Mouse (Mus musculus) fat pad, adult 2 months (tissue): ENCODE data around the gene Heatr3.

Experiments used
- DNase-seq: peaks from one replicate; pipeline ENCODE4 v3.0.0-alpha.2; 2011; ENCODE audit warnings: low read depth, low spot score; ENCODE audit errors: extremely low read depth

Heatr3 gene

DNA sequence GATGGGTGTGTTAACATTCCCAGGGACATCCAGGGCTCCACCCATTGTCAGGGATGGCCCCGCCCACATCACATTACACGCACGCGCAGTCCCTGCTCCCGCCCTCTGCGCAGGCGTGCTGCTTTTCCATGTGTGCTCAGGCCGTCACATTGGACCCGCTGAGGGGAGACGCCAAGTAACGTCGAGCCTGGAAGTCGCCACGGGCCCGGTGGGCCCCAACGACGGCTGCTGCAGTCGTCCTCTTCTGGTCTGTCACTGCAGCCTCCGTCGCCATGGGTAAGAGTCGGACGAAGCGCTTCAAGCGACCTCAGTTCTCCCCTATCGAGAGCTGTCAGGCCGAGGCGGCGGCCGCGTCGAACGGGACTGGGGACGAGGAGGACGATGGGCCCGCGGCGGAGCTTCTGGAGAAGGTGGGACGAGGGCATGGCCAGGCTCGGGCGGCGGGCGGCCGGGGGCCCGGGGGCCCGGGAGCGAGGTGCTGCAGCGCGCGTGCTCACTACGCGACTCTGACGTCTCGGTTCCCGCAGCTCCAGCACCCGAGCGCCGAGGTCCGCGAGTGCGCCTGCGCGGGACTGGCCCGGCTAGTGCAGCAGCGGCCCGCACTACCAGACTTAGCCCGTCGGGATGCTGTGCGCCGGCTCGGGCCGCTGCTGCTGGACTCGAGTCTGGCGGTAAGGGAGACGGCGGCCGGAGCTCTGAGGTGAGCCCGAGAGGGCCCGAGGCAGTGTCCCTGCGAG, at the start of gene Heatr3:
TSS of gene Heatr3 (plus strand) at position 108 of the 737 bp plus-strand sequence.
- DNase-seq = no peak

DNA sequence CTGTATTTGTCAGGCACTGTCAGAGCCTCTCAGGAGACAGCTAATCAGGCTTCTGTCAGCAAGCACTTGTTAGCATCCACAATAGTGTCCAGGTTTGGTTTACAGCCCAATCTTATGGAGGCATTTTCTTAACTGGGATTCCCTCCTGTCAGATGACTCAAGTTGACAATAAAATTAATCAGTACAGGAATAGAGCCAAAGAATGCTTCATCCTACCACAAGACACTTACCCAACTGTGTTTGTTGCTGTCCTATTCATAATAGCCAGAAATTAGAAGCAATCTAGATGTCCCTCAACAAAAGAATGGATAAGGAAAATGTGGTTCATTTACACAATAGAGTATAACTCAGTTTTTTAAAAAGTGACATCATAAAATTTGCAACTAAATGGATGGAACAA, 49.6 kb upstream of the Heatr3 start:
- DNase-seq = no peak

DNA sequence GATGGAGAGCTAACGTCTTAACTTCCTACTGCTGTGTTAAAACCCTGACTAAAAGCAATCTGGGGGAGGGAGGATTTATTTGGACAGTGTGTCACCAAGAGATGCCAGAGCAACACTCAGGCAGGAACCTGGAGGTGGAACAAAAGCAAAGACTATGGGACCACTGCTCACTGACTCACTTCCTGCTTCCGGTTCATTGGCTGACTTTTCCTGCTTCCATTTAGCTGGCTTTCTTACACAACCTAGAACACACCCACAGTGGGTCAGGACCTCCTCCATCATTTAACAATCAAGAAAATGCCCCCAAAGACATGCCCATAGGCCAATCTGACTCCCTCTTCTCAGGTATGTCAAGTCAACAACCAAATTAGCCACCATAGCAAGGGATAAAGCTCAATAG, 46.0 kb upstream of the Heatr3 start:
- no peak for DNase-seq

DNA sequence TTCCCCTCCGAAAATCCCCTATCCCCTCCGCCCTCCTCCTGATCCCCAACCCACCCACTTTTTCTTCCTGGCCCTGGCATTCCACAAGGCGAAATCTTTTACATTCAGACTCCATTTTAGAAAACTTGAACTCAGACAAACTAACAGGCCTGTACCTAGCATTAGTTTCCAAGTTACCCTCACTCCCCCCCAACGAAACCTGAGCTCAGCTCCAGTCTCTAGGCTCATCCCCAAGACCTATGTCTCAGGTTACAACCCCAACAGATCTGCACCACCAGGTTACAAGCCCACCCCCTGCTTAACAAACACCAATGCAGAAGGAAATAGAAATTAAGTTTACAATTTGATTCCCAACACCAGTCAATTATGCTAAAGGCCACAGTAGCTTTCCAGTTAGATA, 44.3 kb upstream of the Heatr3 start:
- no peak for DNase-seq

DNA sequence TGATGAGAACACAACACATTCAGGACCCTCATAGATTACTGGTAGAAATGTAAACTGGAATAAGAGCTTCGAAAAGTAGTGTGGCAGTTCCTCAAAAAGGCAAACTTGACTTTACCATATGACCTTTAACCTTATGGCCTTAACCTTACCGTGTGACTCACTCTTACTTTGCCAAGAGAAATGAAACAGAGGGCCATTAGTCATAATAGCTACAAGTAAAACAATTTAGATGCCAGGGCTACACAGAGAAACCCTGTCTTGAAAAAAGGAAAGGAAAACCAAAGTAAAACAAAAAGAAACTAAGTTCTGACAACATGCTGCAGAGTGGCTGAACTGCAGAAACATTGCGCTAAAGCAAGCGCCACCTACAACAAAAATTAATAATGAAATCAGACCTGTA, 38.8 kb upstream of the Heatr3 start:
- DNase-seq = no peak

DNA sequence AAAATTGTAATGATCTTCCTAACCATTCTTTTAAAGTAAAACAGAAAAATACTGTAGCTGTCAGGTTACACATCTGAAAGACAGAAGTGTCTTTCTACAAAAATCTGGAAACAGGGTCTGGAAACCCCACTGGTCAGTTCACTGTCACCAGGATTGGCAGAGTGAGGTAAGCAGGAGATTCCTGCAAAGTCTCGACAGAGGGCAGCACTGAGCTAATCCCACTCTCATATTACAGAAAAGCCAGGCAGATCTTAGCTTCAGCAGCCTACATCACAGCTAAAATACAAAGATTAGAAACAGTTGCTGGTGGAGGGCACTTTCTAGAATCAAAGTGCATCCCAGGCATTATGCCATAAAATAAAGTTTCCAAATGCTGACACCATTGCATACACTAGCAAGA, 38.1 kb upstream of the Heatr3 start:
- DNase-seq = no peak

DNA sequence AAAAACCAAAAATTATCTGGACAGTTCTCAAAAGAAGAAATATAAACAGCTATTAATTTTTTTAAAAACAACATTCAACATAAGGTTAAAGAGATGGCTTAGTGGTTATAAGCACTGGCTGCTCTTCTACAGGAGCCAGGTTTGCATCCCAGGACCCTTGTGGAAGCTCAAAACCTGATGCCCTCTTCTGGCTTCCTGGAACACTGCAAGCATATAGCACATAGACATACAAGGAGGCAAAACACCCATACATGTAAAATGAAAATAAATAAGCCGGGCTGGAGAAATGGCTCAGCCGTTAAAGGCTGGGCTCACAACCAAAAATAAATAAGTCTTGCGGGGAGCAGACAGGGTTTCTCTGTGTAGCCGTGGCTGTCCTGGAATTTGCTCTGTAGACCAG, 28.4 kb upstream of the Heatr3 start:
- no peak for DNase-seq

DNA sequence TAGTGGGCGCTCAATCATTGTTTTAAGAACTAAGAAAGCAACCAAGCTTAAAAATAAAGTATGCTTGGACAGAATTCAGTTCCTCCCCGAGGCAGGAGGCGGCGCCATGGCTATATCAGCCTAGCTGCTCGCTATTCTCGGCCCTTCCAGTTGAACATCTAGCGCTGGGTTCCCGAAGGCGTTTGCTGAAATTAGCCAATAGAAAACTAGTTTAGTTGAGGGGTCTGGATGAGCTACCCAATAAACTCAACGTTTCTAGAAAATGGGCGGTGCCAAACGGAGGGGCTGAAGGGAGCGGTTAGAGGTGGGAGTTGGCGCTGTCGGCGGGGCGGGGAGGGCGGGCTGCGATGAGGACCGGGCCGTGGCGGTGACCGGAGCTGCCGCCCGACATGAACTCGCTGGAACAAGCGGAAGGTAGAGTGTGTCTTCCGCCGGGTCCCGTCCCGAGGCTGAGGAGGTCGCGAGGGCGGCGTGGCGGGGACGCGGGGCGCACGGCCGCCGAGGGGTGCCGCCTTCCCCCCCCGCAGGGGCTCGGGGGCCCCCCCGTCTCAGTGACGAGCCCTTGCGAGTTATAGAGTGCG, 19.1 kb upstream of the Heatr3 start, which contains the start of gene Cnep1r1:
TSS of gene Cnep1r1 (plus strand) at position 314 of the 581 bp plus-strand sequence.
- peak; percentile 76 for DNase-seq

DNA sequence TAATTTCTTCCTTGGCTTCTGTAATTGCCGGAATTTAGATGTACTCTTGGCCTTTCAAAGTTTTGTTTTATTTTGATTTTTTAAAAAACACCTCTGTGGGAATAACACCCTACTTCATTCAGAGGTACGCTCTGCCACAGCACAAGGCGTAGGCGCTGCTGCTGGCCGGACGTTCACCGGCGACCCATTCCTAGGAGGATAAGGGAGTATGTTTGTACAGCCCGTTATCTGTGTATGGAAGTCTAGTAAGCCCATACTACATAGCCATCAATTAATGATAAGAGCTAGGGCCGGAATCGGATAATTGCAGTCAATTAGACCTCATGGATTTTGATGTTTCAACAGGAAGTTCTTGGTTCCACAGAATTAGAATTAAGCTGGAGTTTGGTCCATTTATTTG, 18.6 kb upstream of the Heatr3 start:
- DNase-seq = no peak

DNA sequence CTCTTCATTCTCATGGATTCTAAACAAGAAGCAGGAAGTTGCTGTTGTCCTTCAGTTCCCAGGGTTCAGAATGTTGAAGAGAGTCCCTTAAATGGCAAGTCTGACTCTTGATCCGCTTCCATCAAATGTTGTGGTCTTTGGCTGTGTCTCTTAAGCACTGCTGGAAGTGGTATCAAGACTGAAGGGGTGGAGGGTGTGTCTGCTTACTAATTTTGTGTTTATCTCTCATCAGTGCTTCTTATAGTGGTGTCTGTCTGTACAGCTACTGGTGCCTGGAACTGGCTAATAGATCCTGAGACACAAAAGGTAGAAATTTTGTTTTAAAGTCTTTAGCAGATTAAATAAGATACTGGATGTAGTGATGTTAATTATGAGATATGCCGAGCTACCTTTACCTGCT, 12.8 kb upstream of the Heatr3 start:
- DNase-seq = no peak

DNA sequence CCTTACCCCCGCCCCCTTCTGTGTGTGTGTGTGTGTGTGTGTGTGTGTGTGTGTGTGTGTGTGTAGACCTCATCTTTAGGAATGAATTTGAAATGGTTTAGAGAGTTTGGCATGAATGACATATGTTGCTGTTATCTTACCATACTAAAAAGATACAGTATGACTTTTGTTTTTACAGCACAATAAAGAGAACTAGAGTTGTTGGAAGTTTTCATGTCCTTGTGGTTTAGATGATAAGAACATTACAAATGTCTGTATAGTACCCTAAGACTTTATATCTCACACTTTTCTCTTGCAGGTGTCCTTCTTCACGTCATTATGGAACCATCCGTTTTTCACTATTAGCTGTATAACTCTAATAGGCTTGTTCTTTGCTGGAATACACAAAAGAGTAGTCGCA, 8.3 kb upstream of the Heatr3 start:
- no peak for DNase-seq

DNA sequence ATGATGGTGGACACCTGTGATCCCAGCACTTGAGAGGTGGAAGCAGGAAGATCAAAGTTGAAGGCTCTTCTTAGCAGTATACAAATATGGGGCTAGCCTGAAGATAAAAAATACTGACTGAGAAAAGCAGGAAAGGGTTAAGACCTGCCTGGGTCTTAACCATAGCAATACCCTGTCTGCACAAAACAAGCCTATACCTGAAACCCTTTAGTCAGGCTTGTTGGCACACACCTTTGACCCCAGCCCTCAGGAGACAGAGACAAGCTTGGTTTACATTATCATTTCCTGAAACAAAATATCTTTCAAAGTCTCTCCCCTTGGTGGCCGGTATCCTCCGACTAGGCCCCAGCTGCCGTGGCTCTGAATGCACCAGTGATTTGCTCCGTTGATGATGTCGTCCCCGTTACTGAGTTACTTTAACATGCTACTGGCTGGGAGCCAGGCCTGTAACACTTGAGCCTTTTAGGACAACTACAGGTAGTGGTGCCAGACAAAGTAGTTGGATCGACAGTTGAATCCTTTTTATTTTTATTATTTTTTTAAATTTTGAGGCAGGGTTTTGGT, 6.8 kb upstream of the Heatr3 start:
- DNase-seq = no peak

DNA sequence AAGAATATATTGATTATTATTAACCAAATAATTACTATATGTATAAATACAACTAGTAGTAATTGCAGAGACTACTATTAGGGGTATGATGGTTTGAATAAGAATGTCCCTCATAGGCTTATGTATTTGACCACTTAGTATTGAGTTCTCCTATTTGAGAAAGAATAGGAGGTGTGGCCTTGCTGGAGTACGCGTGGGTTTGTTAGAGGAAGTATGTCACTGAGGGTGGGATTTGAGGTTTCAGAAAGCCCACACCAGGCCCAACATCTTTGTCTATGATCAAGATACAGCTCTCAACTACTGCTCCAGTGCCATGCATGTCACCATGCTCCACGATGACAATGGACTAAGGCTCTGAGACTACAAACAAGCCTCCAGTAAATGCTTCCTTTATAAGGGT, 1.6 kb downstream of the Heatr3 start:
- DNase-seq = no peak

DNA sequence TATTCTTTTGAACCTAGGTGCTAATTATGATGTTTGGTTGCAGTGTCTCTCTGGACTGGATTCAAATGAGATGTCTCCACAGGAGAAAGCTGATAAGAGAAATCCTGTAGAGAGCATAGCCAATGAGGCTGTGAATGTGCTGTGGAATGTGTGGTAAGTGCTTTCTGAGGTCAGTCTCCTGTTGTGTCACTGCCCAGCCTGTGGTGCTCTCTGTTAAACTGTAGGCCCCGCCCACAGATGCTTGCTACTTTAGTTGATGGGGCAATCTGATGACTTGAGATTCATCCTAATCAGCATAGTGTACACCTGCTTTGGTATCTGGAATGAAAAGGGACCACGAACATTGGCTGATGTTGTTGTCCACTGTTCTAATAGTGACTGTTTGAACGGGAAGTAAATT, 4.0 kb downstream of the Heatr3 start:
- no peak for DNase-seq

DNA sequence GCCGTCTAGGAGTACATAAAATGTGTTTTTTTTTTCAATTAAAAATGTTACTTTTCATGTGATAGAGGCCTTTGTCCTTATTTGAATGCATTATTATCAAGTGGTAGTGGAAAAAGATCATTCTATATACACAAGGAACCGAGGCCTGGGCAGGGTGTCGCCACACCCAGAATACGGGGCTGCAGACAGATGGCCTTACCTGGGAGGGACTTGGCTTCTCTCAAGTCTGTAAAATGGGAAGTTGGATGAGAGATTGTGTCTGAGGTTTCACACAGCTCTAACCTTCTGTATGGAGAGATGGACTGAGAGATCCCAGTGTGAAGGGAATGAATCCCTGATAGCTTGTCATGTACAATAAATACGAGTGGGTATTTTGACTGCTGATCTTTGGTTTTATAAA, 6.4 kb downstream of the Heatr3 start:
- DNase-seq = no peak

DNA sequence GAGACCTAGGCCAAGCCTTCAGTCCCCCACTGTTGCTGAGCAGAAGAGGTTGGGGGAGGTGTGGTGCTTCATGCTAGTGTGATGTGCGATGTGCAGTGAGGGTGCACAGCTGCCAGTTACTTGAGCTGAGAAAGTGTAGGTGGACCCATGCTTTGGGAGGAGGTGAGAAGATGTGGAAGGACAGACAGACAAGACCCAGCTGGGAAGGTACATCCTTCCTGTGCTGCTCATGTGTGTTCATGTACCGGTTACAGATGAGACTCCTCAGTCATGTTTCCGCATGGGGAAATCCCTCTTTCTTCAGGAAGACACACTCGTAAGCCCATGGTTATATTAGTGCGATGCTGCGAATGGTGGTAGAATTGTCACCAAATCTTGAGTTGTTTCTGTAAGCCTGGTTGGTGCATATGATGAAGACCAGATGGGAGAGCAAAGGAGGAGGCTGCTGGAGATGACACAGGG, 13.3 kb downstream of the Heatr3 start:
- no peak for DNase-seq

DNA sequence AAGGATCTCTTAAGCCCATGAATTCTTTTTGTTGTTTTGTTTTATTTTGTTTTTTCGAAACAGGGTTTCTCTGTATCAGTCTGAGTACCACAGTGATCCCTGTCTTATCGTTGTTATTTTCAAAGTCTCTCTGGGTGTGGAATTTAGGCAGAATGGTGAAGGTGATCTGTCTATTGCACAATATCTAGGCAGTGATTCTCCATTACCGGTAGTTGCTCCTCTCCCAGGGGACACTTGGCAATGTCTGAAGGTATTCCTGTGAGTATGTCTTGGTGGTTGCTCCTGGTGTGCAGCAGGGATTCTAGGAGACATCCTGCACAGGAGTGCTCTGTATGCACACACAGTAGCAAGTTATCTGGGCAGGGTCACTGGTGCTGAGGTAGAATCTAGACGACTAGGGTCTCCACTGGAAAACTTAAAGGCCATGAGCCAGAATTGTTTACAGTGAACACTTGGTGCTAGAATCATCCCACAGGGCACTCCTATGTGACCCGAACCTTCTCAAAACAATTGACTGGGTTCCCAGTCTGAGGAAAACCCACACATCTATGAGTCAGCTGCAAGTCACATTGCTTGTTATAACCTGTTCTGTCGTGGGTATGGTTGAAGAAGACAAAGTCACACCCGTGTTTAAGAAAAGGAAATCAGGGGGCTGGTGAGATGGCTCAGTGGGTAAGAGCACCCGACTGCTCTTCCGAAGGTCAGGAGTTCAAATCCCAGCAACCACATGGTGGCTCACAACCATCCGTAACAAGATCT, 22.8 kb downstream of the Heatr3 start:
- peak; percentile 18 for DNase-seq

DNA sequence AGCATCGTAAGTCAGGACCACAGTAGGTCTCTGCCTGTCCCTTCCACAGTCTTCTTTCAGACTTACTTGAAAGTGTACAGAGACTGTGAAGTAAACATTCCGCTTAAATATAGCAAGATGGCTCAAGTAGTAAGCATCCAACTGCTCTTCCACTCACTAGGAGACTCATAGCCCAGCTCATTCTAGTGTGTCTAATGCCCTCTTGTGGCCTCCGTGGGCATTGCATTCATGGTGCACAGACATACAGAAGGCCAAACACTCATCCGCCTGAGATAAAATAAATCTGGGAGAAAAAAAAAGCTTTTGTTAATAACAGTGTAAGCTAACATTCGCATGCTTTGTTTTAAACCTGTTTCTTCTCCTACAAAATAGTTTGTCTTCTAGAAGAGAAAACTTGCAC, 23.8 kb downstream of the Heatr3 start:
- DNase-seq = no peak

DNA sequence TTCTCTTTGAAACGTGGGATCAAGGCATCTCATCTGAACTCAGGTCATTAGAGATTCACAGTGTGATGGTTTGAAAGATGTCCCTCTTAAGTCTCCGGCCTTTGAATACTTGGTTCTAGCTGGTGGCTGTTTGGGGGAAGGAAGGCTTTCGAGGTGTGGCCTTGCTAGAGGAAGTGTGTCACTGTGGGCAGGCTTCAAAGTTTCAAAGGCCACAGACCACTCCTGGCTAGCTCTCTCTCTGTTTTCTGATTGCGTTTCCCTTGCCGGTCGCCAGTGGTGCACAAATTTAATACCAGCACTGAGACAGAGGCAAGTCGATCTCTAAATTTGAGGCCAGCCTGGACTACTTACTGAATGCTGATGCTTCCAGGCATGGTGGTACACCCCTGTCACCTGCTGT, 37.6 kb downstream of the Heatr3 start:
- DNase-seq = no peak

DNA sequence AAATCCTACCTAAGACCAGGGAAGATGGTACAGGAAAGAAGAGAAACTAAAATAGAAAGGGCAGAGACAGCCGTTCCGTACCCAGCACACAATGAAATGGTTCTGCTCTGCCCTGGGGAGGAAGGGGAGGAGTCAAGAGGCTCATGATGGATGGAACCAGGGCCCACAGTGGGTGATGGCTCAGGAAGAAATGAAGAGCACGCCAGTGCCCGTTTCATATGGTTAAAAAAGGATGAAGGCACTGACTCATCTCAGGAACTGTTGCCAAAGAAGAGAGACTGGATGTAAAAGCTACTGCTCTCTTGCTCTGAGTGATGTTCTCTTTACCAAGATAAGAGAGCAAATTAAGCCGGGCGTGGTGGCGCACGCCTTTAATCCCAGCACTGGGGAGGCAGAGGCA, 39.6 kb downstream of the Heatr3 start:
- no peak for DNase-seq

DNA sequence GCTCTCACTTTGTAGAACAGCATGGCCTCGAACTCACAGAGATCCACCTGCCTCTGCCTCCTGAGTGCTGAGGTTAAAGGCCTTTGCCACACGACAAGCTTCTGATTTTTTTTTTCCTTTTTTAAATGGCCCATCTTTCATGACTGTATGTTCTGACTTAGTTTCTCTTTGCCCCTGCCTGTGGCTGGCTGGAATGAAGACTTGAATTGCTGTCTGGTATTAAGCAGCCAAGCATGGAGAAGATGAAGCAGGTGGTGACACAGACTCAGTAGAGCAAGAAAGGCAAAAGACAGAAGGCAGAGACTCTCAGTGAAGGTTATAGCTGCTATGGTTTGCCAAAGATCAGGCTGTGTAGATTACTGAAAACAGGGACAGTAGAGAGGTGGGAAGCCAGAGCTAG, 45.5 kb downstream of the Heatr3 start:
- DNase-seq = no peak

DNA sequence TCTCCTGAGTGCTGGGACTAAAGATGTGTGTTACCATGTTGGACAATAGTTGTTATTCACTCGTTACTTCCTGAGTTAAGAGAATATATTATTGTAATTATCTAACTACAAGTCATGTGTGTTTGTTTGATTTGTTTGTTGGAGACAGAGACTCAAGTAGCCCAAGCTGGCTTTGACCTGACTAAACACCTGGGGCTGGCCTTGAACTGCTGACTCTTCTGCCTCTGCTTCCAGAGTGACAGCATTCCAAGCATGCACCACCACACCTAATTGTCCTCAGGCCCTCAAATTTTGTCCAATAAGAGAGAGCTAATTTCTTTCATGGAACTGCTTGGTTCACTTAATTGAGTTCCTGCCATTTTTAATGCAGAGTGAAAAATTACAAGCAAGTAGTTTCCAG, 47.3 kb downstream of the Heatr3 start:
- DNase-seq = no peak
